Mouse (Mus musculus): ENCODE results near the gene Elmsan1.

Gene Elmsan1

GRCm38 (mm10) chr12:84215758-84216440 is 2.8 kb downstream of the Elmsan1 start:
- no peak for DNase-seq (ENCODE audit: low read depth in 2 of 2, low spot score in 2 of 2)

DNA sequence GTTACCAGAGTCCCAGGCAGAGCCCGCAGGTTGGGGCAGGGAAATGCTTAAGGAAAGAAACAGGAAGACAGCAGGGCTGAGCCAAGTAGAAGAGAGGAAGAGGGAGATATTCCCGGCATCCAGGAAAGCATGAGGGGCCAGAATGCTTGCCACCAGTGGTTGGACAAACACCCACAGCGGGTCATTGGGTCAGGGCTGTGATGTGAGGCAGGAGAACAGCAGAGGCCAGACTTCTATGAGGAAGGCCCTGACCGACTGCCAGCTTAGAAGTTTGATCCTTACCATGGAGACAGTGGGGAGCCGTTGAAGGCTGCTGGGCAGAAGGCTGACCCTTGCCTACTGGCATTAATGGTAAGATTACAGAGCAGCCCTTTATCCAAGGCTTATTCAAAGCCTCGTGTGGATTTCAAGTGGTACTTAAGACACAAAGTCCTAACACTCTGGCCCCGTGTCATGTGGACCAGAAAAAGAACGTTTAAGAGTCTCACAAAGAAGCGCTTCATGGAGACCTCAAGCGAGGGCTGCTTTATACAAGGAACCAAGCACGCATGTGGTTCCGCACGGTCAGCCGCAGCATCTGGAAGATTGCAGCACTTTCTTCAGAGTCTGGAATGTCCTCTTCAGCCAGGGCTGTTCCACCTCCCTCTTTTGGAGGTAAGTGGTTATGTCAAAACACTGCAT is 4.0 kb downstream of the Elmsan1 start:
- DNase-seq (ENCODE audit: low read depth in 2 of 2, low spot score in 2 of 2): no peak

DNA sequence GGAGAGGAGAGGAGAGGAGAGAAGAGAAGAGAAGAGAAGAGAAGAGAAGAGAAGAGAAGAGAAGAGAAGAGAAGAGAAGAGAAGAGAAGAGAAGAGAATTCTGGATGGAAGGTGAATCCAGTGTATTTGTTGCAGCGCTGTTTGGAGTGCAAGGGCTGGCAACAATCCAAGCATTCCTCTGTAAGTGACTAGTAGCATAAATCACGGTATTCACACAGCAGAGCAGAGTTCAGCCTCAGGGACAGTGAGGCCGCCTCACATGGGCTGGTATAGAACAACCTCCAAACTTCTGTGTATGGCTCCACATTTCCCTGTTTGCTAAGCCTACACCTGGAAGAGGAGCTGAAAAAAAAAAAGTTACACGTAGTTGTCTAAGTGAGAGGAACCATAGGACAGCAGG is 6.4 kb downstream of the Elmsan1 start:
- no peak for DNase-seq (ENCODE audit: low read depth in 2 of 2, low spot score in 2 of 2)

GRCm38 (mm10) chr12:84211021-84211538 is 7.6 kb downstream of the Elmsan1 start:
- DNase-seq (ENCODE audit: low read depth in 2 of 2, low spot score in 2 of 2): no peak

- DNase-seq (ENCODE audit: low read depth in 2 of 2, low spot score in 2 of 2): no peak
These were observed 8.4 kb downstream of the Elmsan1 start for GRCm38 (mm10) chr12:84210288-84210687.

GRCm38 (mm10) chr12:84209093-84209492 is 9.6 kb downstream of the Elmsan1 start:
- DNase-seq (ENCODE audit: low read depth in 2 of 2, low spot score in 2 of 2): peak; percentile 54 to 56

- no peak for DNase-seq (ENCODE audit: low read depth in 2 of 2, low spot score in 2 of 2)
These were observed 11.4 kb downstream of the Elmsan1 start for GRCm38 (mm10) chr12:84207209-84207817.

DNA sequence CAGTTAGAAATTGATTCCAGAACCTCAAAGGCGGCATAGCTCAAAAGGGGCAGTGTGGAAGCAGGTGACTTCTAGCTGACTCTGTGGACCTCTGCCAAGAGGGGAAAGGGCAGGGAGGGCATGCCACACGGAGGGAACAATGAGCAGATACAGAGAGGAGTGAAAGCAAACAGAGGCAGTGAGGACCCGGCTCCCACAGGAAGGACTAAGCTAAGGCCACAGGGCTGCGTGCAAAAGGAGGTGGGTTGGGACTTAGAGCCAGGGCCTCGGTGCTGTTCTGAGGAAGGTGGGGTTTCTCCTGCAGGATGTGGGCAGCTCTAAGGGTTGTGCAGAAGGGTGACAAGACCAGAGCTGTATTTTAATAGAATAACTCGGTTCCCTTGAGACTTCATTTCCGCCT is 12.2 kb downstream of the Elmsan1 start:
- DNase-seq (ENCODE audit: low read depth in 2 of 2, low spot score in 2 of 2): peak; percentile 54 to 64

- no peak for DNase-seq (ENCODE audit: low read depth in 2 of 2, low spot score in 2 of 2)
These were observed 13.0 kb downstream of the Elmsan1 start for GRCm38 (mm10) chr12:84205659-84206185.

DNA sequence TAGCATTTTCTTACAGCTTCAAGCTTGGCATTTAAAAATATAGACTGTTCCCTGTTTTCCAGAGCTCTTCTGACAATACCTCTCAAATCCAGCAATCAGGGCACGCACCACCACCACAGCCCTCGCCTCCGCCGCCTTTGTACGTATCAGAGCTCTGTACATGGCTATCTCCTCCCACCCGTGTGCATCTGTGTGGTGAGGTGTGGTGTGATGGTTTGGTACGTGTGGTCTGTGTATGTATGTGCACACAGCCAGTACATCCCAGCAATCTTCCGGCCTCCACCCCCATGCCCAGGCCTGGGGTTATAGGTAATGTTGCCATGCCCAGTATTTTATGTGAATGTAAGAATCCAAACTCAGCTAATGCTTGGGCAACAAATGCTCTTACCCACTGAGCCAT is 14.0 kb downstream of the Elmsan1 start:
- DNase-seq (ENCODE audit: low read depth in 2 of 2, low spot score in 2 of 2): no peak

GRCm38 (mm10) chr12:84203778-84204216 is 14.9 kb downstream of the Elmsan1 start:
- DNase-seq (ENCODE audit: low read depth in 2 of 2, low spot score in 2 of 2): no peak

GRCm38 (mm10) chr12:84203170-84203777 is 15.4 kb downstream of the Elmsan1 start:
- DNase-seq (ENCODE audit: low read depth in 2 of 2, low spot score in 2 of 2): peak in 1 of 2 experiments; percentile 7

- DNase-seq (ENCODE audit: low read depth in 2 of 2, low spot score in 2 of 2): no peak
These were observed 16.1 kb downstream of the Elmsan1 start for GRCm38 (mm10) chr12:84202561-84202960.

- no peak for DNase-seq (ENCODE audit: low read depth in 2 of 2, low spot score in 2 of 2)
These were observed 16.8 kb downstream of the Elmsan1 start for GRCm38 (mm10) chr12:84201686-84202484.

DNA sequence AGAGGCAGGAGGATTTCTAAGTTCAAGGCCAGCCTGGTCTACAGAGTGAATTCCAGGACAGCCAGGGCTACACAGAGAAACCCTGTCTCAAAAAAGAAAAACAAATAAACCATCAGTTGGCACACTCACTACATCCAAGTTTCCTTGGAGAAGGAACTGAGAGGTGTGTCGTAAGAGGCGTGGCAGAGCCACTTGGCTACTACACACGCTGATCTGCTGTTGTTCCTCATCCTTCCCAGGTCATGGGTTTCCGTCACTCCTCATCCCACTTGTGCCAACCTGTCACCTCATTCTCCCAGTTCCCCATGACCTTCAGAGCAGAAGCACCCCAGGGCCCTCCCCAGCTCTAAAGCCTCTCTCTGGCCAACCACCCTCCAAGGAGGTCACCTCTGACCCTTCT is 17.5 kb downstream of the Elmsan1 start:
- no peak for DNase-seq (ENCODE audit: low read depth in 2 of 2, low spot score in 2 of 2)

GRCm38 (mm10) chr12:84198880-84199279 is 19.8 kb downstream of the Elmsan1 start:
- no peak for DNase-seq (ENCODE audit: low read depth in 2 of 2, low spot score in 2 of 2)

DNA sequence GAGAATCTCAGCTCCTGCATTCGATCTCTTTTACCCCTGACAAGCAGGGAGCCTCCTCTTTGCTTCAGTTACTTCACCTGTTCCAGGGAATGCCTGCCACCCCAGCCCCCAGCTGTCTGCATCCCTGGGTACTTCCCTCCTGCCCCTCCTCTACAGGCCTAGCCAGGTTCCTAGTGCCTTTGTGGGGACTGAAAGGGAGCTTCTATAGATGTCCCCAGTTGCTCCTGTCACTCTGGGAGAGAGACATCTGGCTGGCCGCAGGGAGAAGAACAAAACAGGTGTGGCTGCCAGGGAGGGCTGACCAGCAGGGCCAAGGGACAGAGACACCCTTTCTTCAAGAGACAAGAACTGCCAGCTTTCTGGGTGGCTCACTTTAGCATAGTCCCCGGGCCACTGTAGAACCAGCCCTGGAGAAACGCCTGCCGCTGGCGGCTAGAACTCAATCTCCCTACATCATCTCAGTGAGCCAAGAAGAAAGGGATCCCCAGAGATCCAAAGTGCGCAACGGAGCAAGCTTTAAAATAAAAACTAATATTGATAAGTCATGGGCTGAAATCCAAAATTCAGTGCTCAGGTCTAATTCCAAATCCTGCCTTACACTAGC is 20.5 kb downstream of the Elmsan1 start:
- DNase-seq (ENCODE audit: low read depth in 2 of 2, low spot score in 2 of 2): no peak

- DNase-seq (ENCODE audit: low read depth in 2 of 2, low spot score in 2 of 2): no peak
These were observed 23.5 kb downstream of the Elmsan1 start for GRCm38 (mm10) chr12:84195195-84195594.

DNA sequence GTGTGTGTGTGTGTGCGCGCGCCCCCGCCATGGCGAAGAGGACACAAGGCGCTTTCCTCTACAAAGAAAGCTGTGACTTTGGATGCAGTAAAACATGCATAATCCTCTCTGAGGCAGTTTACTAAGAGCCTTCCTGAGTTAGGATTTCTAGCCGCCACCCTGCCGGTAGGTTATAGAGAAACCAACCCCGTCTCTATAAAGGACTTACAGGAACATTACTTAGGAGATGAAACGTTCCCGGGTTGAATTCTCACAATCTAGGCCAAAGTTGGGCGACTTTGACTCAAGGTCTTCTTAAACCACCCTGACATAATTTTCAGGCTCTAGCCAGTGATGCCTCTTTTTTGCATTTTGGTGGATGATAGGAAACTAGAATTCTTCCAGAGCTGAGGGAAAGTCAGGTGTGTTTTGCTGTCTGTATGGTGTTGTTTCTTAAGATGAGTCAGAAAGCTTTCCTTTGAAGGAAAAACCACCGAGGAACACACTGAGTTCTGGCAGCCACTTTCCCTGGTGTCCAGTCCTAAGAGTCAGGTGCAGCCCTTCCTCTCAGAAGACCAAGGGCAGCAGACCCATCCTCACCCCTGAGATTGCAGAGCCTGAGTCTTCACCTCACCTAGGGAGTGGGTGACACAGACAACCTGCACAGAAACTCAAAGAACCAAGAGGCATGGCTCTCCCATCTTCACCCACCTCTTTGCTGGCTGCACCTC is 24.1 kb downstream of the Elmsan1 start:
- DNase-seq (ENCODE audit: low read depth in 2 of 2, low spot score in 2 of 2): no peak

All from CD8-positive naive resting alpha-beta T cell, adult 2 months (primary cell).